ENCODE assay signal across 26 mouse cellular contexts in genomic region chr13:114094151-114094875, GRCm38 (mm10).
A peak's percentile ranks its signal among the peaks of the same experiment; 100 is the strongest.
DNase-seq lines count a peak whose midpoint lies in the region; ATAC-seq lines count a peak whose summit lies in the region.
"Had no signal": no experiment of that assay in that cellular context is flagged by ENCODE, and none has a peak within 500 bp of the region (broad histone marks: within the 10 kb centered on the region; RNA-seq: fewer than 3 reads in every experiment).

No protein-coding gene starts in this region.

- no peak overlapping the region for H3K4me3 ChIP-seq in forebrain, embryonic 14.5 days (ENCODE audit: low read depth, low read length)
- no peak overlapping the region for H3K4me3 ChIP-seq in forebrain, embryonic 11.5 days (ENCODE audit: low read depth, low read length)
- H3K4me3 ChIP-seq in heart, embryonic 12.5 days: no peak overlapping the region
- H3K4me3 ChIP-seq: embryonic facial prominence, embryonic 12.5 days; heart, embryonic 13.5 days; hindbrain, embryonic 15.5 days; limb, embryonic 15.5 days; liver, embryonic 15.5 days; midbrain, embryonic 10.5 days; neural tube, embryonic 15.5 days had no signal

- H3K4me2 ChIP-seq in forebrain, embryonic 14.5 days (ENCODE audit: low read length): no peak overlapping the region
- H3K4me2 ChIP-seq in forebrain, embryonic 11.5 days (ENCODE audit: low read depth, low read length, severe bottlenecking): no peak overlapping the region
- H3K4me2 ChIP-seq in heart, embryonic 12.5 days: no peak overlapping the region
- H3K4me2 ChIP-seq: embryonic facial prominence, embryonic 12.5 days; heart, embryonic 13.5 days; hindbrain, embryonic 15.5 days; limb, embryonic 15.5 days; liver, embryonic 15.5 days; neural tube, embryonic 15.5 days had no signal

- no peaks in the 10 kb centered on the region for H3K36me3 ChIP-seq in forebrain, embryonic 14.5 days (ENCODE audit: control insufficient read depth, insufficient read depth, low read length)
- H3K36me3 ChIP-seq in forebrain, embryonic 11.5 days (ENCODE audit: control insufficient read depth, insufficient read depth, low read length): no peaks in the 10 kb centered on the region
- H3K36me3 ChIP-seq in heart, embryonic 12.5 days: no peaks in the 10 kb centered on the region
- H3K36me3 ChIP-seq: embryonic facial prominence, embryonic 12.5 days; heart, embryonic 13.5 days; hindbrain, embryonic 15.5 days; limb, embryonic 15.5 days; liver, embryonic 15.5 days; midbrain, embryonic 10.5 days; neural tube, embryonic 15.5 days had no signal

- no peaks in the 10 kb centered on the region for H3K4me1 ChIP-seq in forebrain, embryonic 14.5 days (ENCODE audit: control insufficient read depth, insufficient read depth, low read length)
- no peaks in the 10 kb centered on the region for H3K4me1 ChIP-seq in forebrain, embryonic 11.5 days (replicated peaks; ENCODE audit: control insufficient read depth, insufficient read depth, low read length)
- no peaks in the 10 kb centered on the region for H3K4me1 ChIP-seq in heart, embryonic 12.5 days (replicated peaks)
- H3K4me1 ChIP-seq: hindbrain, embryonic 15.5 days; limb, embryonic 15.5 days; liver, embryonic 15.5 days; neural tube, embryonic 15.5 days had no signal

- DNase-seq in forebrain, embryonic 14.5 days (ENCODE audit: low spot score): peak; percentile 30
- no peak for DNase-seq in forebrain, embryonic 11.5 days (ENCODE audit: low spot score)
- peak; percentile 88 for DNase-seq in heart, adult 11 months
- peak; percentile 9 to 26 for DNase-seq in lung, adult 18-20 months
- no peak for DNase-seq in lung, postnatal 4 days
- DNase-seq in NIH3T3 (ENCODE audit: low read depth): peak; percentile 56
- DNase-seq in layer of hippocampus, adult 8-10 months (ENCODE audit: low spot score in 2 of 2): no peak
- DNase-seq: adrenal gland, adult 2 months; cerebellum, adult 11-12 months; cerebellum, postnatal 10 days; gastrocnemius, postnatal 25 days; kidney, adult 2 months; left cerebral cortex, postnatal 4 days; thymus, adult 2 months; thymus, postnatal 4 days had no signal

- no peaks in the 10 kb centered on the region for H3K27me3 ChIP-seq in forebrain, embryonic 14.5 days (replicated peaks; ENCODE audit: control insufficient read depth, insufficient read depth, low read length)
- H3K27me3 ChIP-seq in forebrain, embryonic 11.5 days (ENCODE audit: control insufficient read depth, insufficient read depth, low read length): no peaks in the 10 kb centered on the region
- no peaks in the 10 kb centered on the region for H3K27me3 ChIP-seq in heart, embryonic 12.5 days (replicated peaks)
- H3K27me3 ChIP-seq: embryonic facial prominence, embryonic 12.5 days; heart, embryonic 13.5 days; hindbrain, embryonic 15.5 days; limb, embryonic 15.5 days; liver, embryonic 15.5 days; neural tube, embryonic 15.5 days had no signal

- 78% methylated on average over 7 of the region's 7 CpGs for WGBS in forebrain, embryonic 14.5 days
- 89% methylated on average over 7 of the region's 7 CpGs for WGBS in forebrain, embryonic 11.5 days
- 69% methylated on average over 7 of the region's 7 CpGs for WGBS in heart, embryonic 12.5 days

- H3K9ac ChIP-seq in forebrain, embryonic 14.5 days (ENCODE audit: low read length): no peak overlapping the region
- H3K9ac ChIP-seq in forebrain, embryonic 11.5 days (ENCODE audit: low read length): no peak overlapping the region
- H3K9ac ChIP-seq in heart, embryonic 12.5 days: no peak overlapping the region
- H3K9ac ChIP-seq: embryonic facial prominence, embryonic 12.5 days; heart, embryonic 13.5 days; hindbrain, embryonic 15.5 days; limb, embryonic 15.5 days; liver, embryonic 15.5 days; neural tube, embryonic 15.5 days had no signal

- no peak for ATAC-seq in forebrain, embryonic 14.5 days
- no peak for ATAC-seq in forebrain, embryonic 11.5 days (replicated peaks; ENCODE audit: low FRiP score)
- ATAC-seq in heart, embryonic 12.5 days (ENCODE audit: insufficient number of reproducible peaks, low FRiP score): no peak
- ATAC-seq: CD4-positive, CD25-positive, alpha-beta regulatory T cell, adult 4 months had no signal

- no peaks in the 10 kb centered on the region for H3K9me3 ChIP-seq in forebrain, embryonic 14.5 days (replicated peaks; ENCODE audit: control insufficient read depth, low read length)
- H3K9me3 ChIP-seq in forebrain, embryonic 11.5 days (ENCODE audit: control insufficient read depth, low read length): no peaks in the 10 kb centered on the region
- no peaks in the 10 kb centered on the region for H3K9me3 ChIP-seq in heart, embryonic 12.5 days (replicated peaks)
- H3K9me3 ChIP-seq: embryonic facial prominence, embryonic 12.5 days; heart, embryonic 13.5 days; hindbrain, embryonic 15.5 days; limb, embryonic 15.5 days; liver, embryonic 15.5 days; midbrain, embryonic 10.5 days; neural tube, embryonic 15.5 days had no signal

- H3K27ac ChIP-seq in forebrain, embryonic 14.5 days (ENCODE audit: low read depth, low read length): no peak overlapping the region
- no peak overlapping the region for H3K27ac ChIP-seq in forebrain, embryonic 11.5 days (ENCODE audit: low read depth, low read length)
- no peak overlapping the region for H3K27ac ChIP-seq in heart, embryonic 12.5 days (ENCODE audit: poor library complexity, severe bottlenecking)
- H3K27ac ChIP-seq: embryonic facial prominence, embryonic 12.5 days; heart, embryonic 13.5 days; hindbrain, embryonic 15.5 days; kidney, postnatal 0 days; limb, embryonic 15.5 days; liver, embryonic 15.5 days; midbrain, embryonic 10.5 days; neural tube, embryonic 15.5 days; stomach, postnatal 0 days had no signal

Comparison
In these comparisons a context has a peak if more than half of its experiments do, and no peak if none do; other contexts are left out.
1. DNase-seq: peak in forebrain, embryonic 14.5 days (single experiment), heart, adult 11 months (single experiment), lung, adult 18-20 months (2 of 2) and NIH3T3 (single experiment); none in forebrain, embryonic 11.5 days (single experiment), lung, postnatal 4 days (0 of 2) and layer of hippocampus, adult 8-10 months (0 of 2).